Comparison of ENCODE assay signal across 11 mouse cellular contexts in the genomic region with DNA sequence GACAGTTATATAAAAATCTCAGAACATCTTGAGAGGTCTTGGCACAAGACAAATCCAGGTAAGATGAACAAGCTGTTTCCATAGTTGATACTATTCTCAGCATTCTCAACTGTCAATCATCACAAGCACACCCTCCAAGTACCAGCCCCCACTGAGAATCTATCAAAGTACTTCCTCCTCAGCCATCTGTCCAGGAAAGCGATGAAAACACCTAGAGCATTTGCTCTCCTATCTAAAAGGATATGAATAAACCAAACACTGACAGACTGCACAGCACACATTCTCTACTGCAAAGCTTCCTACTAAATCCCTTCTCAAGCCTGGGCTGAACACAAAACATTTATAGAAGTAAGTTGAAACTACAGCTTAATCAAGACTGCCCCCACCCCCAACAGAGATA. TPM values are rescaled to one million over a fixed set of nuclear protein-coding genes. Genes with fewer than 3 reads are reported as not detected.
DNase-seq lines count a peak whose midpoint lies in the region; ATAC-seq and TF ChIP-seq lines count a peak whose summit lies in the region.
"Had no signal": no experiment of that assay in that cellular context is flagged by ENCODE, and none has a peak within 500 bp of the region (broad histone marks: within the 10 kb centered on the region; RNA-seq: fewer than 3 reads in every experiment).

No protein-coding gene starts in this region.

- H3K27me3 ChIP-seq in CH12.LX (replicated peaks) = no peaks in the 10 kb centered on the region
- H3K27me3 ChIP-seq: lung, embryonic 15.5 days had no signal

- TF ChIP-seq RAD21 in CH12.LX (IDR thresholded peaks at IDR 0.05; ENCODE audit: low read depth, low read length) = no peak

- H3K4me3 ChIP-seq in CH12.LX (replicated peaks in 1 of 3; ENCODE audit: low read depth in 2 of 3, low read length in 2 of 3, poor library complexity in 1 of 3) = no peak overlapping the region
- H3K4me3 ChIP-seq: lung, embryonic 15.5 days had no signal

- H3K9me3 ChIP-seq in CH12.LX (replicated peaks; ENCODE audit: low read length) = no peaks in the 10 kb centered on the region
- H3K9me3 ChIP-seq: lung, embryonic 15.5 days had no signal

- TF ChIP-seq EP300 in CH12.LX (IDR thresholded peaks at IDR 0.05; ENCODE audit: low read length) = peak; percentile 36; the same call in 1 of the 2 replicates

- intact Hi-C loops in left cerebral cortex, postnatal 25 days (cut with DNase I) = no loop called here

- no peak for TF ChIP-seq CTCF in CH12.LX (conservative IDR thresholded peaks at IDR 0.05 in 1 of 2, IDR thresholded peaks at IDR 0.05 in 1 of 2; ENCODE audit: low read depth in 2 of 2, low read length in 2 of 2)

- ATAC-seq in megakaryocyte-erythroid progenitor cell, adult 5-6 weeks (replicated peaks; ENCODE audit: low FRiP score, low TSS enrichment, poor library complexity, severe bottlenecking) = 0 out of 2 replicates have a peak, but pooled peaks have one; percentile 41
- ATAC-seq in erythroid progenitor cell, adult 5-6 weeks (replicated peaks; ENCODE audit: low FRiP score, poor library complexity, severe bottlenecking) = no peak

- no peaks in the 10 kb centered on the region for H3K36me3 ChIP-seq in CH12.LX (replicated peaks in 1 of 2; ENCODE audit: control insufficient read depth in 1 of 2, insufficient read depth in 1 of 2, low read length in 1 of 2)
- H3K36me3 ChIP-seq: lung, embryonic 15.5 days had no signal

- peak; percentile 25 to 66 for DNase-seq in left cerebral cortex, postnatal 25 days (ENCODE audit: low spot score in 2 of 2)
- no peak for DNase-seq in left cerebral cortex, adult 18-20 months (ENCODE audit: low spot score in 2 of 2)
- DNase-seq in CH12.LX (ENCODE audit: extremely low read depth) = peak; percentile 64
- peak; percentile 76 for DNase-seq in cerebellum, adult 8-10 months
- DNase-seq in natural killer cell, adult 2 months (ENCODE audit: low spot score in 2 of 2) = no peak
- DNase-seq: kidney, adult 18-20 months; left cerebral cortex, postnatal 4 days; right cerebral cortex, postnatal 14 days had no signal

- peaks cover 0 to 61% of the 10 kb centered on the region in 2 experiments; a peak in 2 of 4 replicates for H3K4me1 ChIP-seq in CH12.LX (ENCODE audit: control insufficient read depth in 1 of 2, insufficient read depth in 2 of 2)

- H3K9ac ChIP-seq in CH12.LX (ENCODE audit: insufficient read depth, low read depth) = no peak overlapping the region
- H3K9ac ChIP-seq: lung, embryonic 15.5 days had no signal

- H3K79me2 ChIP-seq in CH12.LX (replicated peaks; ENCODE audit: control insufficient read depth, extremely low read depth, insufficient read depth, poor library complexity, severe bottlenecking) = peaks cover 35% of the 10 kb centered on the region

- no peak overlapping the region; the same call in 1 of the 2 replicates for H3K4me2 ChIP-seq in CH12.LX (ENCODE audit: insufficient read depth, low read depth, poor library complexity, severe bottlenecking)
- H3K4me2 ChIP-seq: lung, embryonic 15.5 days had no signal

- dilution Hi-C loops in CH12.LX (cut with MboI; ENCODE audit: extremely low pct_ligation_motif_present, extremely low pct_unique_long_range_greater_than_20kb, low sequenced_read_pairs) = no loop called here

- H3K27ac ChIP-seq in CH12.LX (ENCODE audit: insufficient read depth, low read depth) = no peak overlapping the region
- H3K27ac ChIP-seq: lung, embryonic 15.5 days had no signal

- in situ Hi-C loops in CH12.LX (cut with MboI; ENCODE audit: low pct_ligation_motif_present, low pct_unique_long_range_greater_than_20kb, low sequenced_read_pairs) = no loop called here

- no peak for TF ChIP-seq POLR2A in CH12.LX (IDR thresholded peaks at IDR 0.05; ENCODE audit: low read depth, low read length)

TF ChIP-seq in CH12.LX, 34 proteins besides CTCF, POLR2A, EP300 and RAD21:
- TF ChIP-seq MAX (IDR thresholded peaks at IDR 0.05; ENCODE audit: low read length) (no peak), TCF12 (IDR thresholded peaks at IDR 0.05; ENCODE audit: low read depth, low read length) (no peak), PAX5 (IDR thresholded peaks at IDR 0.05; ENCODE audit: low read length) (no peak), UBTF (IDR thresholded peaks at IDR 0.05; ENCODE audit: low read depth, low read length) (no peak), CHD2 (IDR thresholded peaks at IDR 0.05; ENCODE audit: low read length) (peak; percentile 61; the same call in 1 of the 2 replicates), NELFE (IDR thresholded peaks at IDR 0.05; ENCODE audit: low read depth, low read length) (no peak), ZC3H11A (IDR thresholded peaks at IDR 0.05; ENCODE audit: low read depth, low read length) (no peak), ETS1 (conservative IDR thresholded peaks at IDR 0.05; ENCODE audit: low read depth, low read length) (peak; percentile 38; the same call in 1 of the 2 replicates), GABPA (IDR thresholded peaks at IDR 0.05; ENCODE audit: insufficient replicate concordance, low read depth, low read length) (no peak), BHLHE40 (IDR thresholded peaks at IDR 0.05; ENCODE audit: low read depth, low read length) (no peak), MEF2A (IDR thresholded peaks at IDR 0.05; ENCODE audit: borderline replicate concordance, low read depth, low read length) (peak; percentile 74; the same call in 1 of the 2 replicates)

RNA-seq across cellular contexts. Expression of gene Usp3, which starts 6.4 kb away (rescaled TPM):
- 10 to 100 TPM; 30.5 to 30.8 TPM for total RNA-seq in left cerebral cortex, postnatal 25 days (2021)
- 10 to 100 TPM; 38.3 to 38.5 TPM for total RNA-seq in left cerebral cortex, adult 18-20 months (2021)
- total RNA-seq in CH12.LX (2012; rRNA removed) (19.0 and 24.4 TPM in 2 replicates), CH12.LX (2014; rRNA removed) (36.6 and 40.8 TPM in 2 replicates)
- 39.5 and 50.9 TPM in 2 replicates for polyA plus RNA-seq in CH12.LX (2012; ENCODE audit: insufficient read length, low read depth)
- 39.0 and 59.5 TPM in 2 replicates for total RNA-seq in megakaryocyte-erythroid progenitor cell, adult 5-6 weeks (2014; fragmentation: Nextera tagmentation)
- 29.6 and 32.4 TPM in 2 replicates for total RNA-seq in megakaryocyte-erythroid progenitor cell, adult 5-6 weeks (2017)
- total RNA-seq in erythroid progenitor cell, adult 5-6 weeks (2015; ENCODE audit: low replicate concordance) = 24.9 and 45.7 TPM in 2 replicates
- 23.5 and 27.4 TPM in 2 replicates for total RNA-seq in erythroid progenitor cell, adult 5-6 weeks (2017; ENCODE audit: low replicate concordance)

Comparison
In these comparisons a context has a peak if more than half of its experiments do, and no peak if none do; other contexts are left out.
1. DNase-seq: peak in left cerebral cortex, postnatal 25 days (2 of 2), CH12.LX (single experiment) and cerebellum, adult 8-10 months (single experiment); none in left cerebral cortex, adult 18-20 months (0 of 2) and natural killer cell, adult 2 months (0 of 2).